Mouse (Mus musculus) neural tube, embryonic 11.5 days (tissue): ENCODE data around the gene Tshz3. TPM values are rescaled to one million over a fixed set of nuclear protein-coding genes. Genes with fewer than 3 reads are reported as not detected.

Source experiments
- ATAC-seq: fragments of 200-750 bp; cut with Nextera tagmentation; 2 replicates; pipeline ENCODE4 v1.8.0; 2017; ENCODE audit warnings: moderate number of reproducible peaks, mild to moderate bottlenecking, moderate TSS enrichment, moderate library complexity; ENCODE audit not compliant: insufficient read depth, low FRiP score, low TSS enrichment
- DNase-seq: peaks from one replicate; pipeline ENCODE4 v3.0.0-alpha.2; 2015; ENCODE audit warnings: low spot score
- H3K27ac ChIP-seq: fragments of 300-500 bp; sonication (generic); 2 replicates; pipeline ENCODE4 v1.5.1; 2014; ENCODE audit warnings: low read depth, mild to moderate bottlenecking, low read length
- H3K27me3 ChIP-seq: fragments of 300-500 bp; sonication (generic); 2 replicates; pipeline ENCODE4 v1.6.1; 2014; ENCODE audit warnings: mild to moderate bottlenecking, low read length, mixed read lengths; ENCODE audit not compliant: control insufficient read depth, insufficient read depth
- H3K36me3 ChIP-seq: fragments of 300-500 bp; sonication (generic); 2 replicates; pipeline ENCODE4 v1.6.1; 2014; ENCODE audit warnings: mild to moderate bottlenecking, low read length, moderate library complexity, mixed read lengths; ENCODE audit not compliant: control insufficient read depth, insufficient read depth
- H3K4me1 ChIP-seq: fragments of 300-500 bp; sonication (generic); 2 replicates; pipeline ENCODE4 v1.6.1; 2014; ENCODE audit warnings: low read length, mixed read lengths; ENCODE audit not compliant: control insufficient read depth, insufficient read depth
- H3K4me2 ChIP-seq: fragments of 300-500 bp; sonication (generic); 2 replicates; pipeline ENCODE4 v1.6.1; 2014; ENCODE audit warnings: low read depth, mild to moderate bottlenecking, moderate library complexity
- H3K4me3 ChIP-seq: fragments of 300-500 bp; sonication (generic); 2 replicates; pipeline ENCODE4 v1.5.1; 2014; ENCODE audit warnings: low read depth, low read length
- H3K9ac ChIP-seq: fragments of 300-500 bp; sonication (generic); 2 replicates; pipeline ENCODE4 v1.6.1; 2014; ENCODE audit warnings: mild to moderate bottlenecking, low read length
- H3K9me3 ChIP-seq: fragments of 300-500 bp; sonication (generic); 2 replicates; pipeline ENCODE4 v1.6.1; 2016; ENCODE audit warnings: low read length; ENCODE audit not compliant: control insufficient read depth
- WGBS: fragments of 180-500 bp; shearing (Covaris S2); extraction: QIAGEN DNeasy Blood & Tissue Kit; methylation state at CpG from one replicate; pipeline ENCODE4 v1.1.7; 2014; 5-methylcytosine and 5-hydroxymethylcytosine counted together
- polyA plus RNA-seq: library from polyadenylated mRNA; unstranded; fragments of >200 nt; fragmentation: Nextera tagmentation; extraction: Ambion mirVana; gene quantifications from 2 replicates; pipeline ENCODE4 v1.2.1, GENCODE M21; 2014

Gene Tshz3
- polyA plus RNA-seq, 1 experiment from 2014 or later: 15.2 TPM

DNA sequence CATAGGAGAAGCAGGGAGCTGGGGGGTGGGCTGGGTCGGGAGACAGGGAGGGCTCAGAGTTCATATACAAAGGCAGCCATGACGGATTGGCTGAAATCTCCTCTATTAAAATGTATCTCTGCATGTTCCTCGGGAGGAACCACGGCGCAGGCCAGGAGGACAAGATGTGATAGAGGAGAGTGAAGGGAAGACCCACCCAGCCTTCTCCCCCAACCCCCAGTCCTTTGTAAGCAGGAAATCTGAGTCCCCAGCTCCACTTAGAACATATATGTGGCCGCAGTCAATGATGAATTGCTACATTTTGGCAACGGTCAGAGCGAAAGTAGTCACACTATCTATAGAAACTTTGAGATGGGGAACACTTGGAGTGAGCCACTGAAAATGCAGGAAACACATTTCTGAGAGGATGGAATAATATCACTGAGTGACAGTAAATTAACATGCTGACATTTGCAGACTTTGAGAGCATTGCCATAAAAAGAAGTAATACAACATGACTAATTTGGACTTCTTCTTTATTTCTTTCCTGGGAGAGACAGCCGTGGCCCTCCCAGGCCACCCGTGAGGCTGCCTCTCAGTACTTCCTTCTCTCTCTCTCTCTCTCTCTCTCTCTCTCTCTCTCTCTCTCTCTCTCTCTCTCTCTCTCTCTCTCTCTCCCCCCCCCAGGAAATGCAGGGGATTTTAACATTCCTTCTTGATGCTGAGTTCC, 88.9 kb downstream of the Tshz3 start:
- Histone ChIP-seq H3K4me1 (no peaks in the 10 kb centered on the region), H3K27me3 (no peaks in the 10 kb centered on the region), H3K9me3 (no peaks in the 10 kb centered on the region), H3K36me3 (no peaks in the 10 kb centered on the region), H3K4me3 (no peak overlapping the region), H3K27ac (no peak overlapping the region), H3K9ac (no peak overlapping the region), H3K4me2 (no peak overlapping the region)
- no peak for DNase-seq
- ATAC-seq: no peak
- 78% methylated on average over 10 of the region's 10 CpGs for WGBS

DNA sequence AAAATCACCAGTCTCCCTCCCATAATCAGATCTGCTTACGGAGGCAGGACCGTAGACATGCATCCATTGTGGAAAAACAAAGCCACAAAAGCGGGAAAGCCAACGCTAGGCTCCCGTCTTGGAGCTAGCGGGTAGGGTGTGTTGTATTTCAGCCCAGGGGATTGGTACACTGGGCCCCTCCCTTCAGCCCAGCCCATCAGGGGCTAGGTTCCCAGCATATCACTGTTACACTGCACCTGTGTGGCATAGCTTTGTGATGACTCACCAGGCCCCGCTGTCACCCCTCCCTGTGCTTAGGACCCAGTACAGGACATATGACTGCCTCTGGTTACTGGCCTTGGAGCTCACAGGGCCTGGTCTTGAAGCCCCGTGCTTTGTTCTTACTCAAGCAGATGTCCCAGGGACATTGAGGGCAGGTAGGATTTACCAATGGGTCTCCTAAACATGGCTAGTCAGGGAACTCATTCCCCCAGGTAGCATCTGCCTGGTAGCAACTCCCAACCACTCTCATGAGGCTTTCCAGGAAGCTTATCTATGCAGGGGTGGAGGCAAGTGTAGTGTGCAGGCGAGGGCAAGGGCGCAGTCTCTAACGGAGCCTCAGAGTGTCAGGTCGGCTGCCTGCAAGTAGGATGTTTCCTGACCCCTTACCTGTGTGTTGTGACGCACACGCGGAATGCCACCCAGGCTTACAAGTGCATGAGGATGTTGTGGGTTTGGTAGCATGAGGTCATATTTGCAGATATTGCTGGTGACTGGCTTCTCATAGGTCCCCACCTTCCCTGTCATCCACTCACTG, 98.7 kb downstream of the Tshz3 start:
- ATAC-seq (no peak), DNase-seq (no peak)
- Histone ChIP-seq H3K27ac (no peak overlapping the region), H3K27me3 (no peaks in the 10 kb centered on the region), H3K9ac (no peak overlapping the region; the same call in 1 of the 2 replicates), H3K9me3 (no peaks in the 10 kb centered on the region), H3K36me3 (no peaks in the 10 kb centered on the region), H3K4me2 (no peak overlapping the region), H3K4me3 (no peak overlapping the region), H3K4me1 (no peaks in the 10 kb centered on the region)
- 87% methylated on average over 15 of the region's 15 CpGs for WGBS
